Mouse (Mus musculus) myocyte (in vitro differentiated cells): ENCODE measurements at regions not wholly inside any gene's neighbourhood (a gene's known extent, or its start where the extent isn't known, plus 50 kb on each side); places are given as distances from the start of the nearest gene placed in this dataset.

Experiments
- H3K27me3 ChIP-seq: one replicate; pipeline ENCODE4 v1.6.1; 2011; ENCODE audit not compliant: control insufficient read depth, insufficient read depth, insufficient read length
- H3K36me3 ChIP-seq: one replicate; pipeline ENCODE4 v1.6.1; 2011; ENCODE audit not compliant: control insufficient read depth, insufficient read depth
- H3K4me2 ChIP-seq: one replicate; pipeline ENCODE4 v1.6.1; 2011; ENCODE audit warnings: low read depth, control low read depth
- H3K4me3 ChIP-seq: one replicate; pipeline ENCODE4 v1.5.1; 2011; ENCODE audit warnings: mild to moderate bottlenecking, control low read depth, moderate library complexity
- H3K79me2 ChIP-seq: one replicate; pipeline ENCODE4 v1.6.1; 2011; ENCODE audit not compliant: control insufficient read depth, insufficient read depth
- H3ac ChIP-seq: one replicate; pipeline ENCODE4 v1.6.1; 2011; ENCODE audit not compliant: control insufficient read depth, insufficient read length
- CEBPB ChIP-seq: IDR thresholded peaks from 2 replicates; pipeline ENCODE4 v1.6.1; 2011; ENCODE audit warnings: mild to moderate bottlenecking, moderate library complexity; ENCODE audit not compliant: poor library complexity, insufficient read depth, severe bottlenecking
- E2F4 ChIP-seq: IDR thresholded peaks from one replicate; pipeline ENCODE4 v1.6.1; 2011; ENCODE audit warnings: mild to moderate bottlenecking, control low read depth, moderate library complexity; ENCODE audit not compliant: insufficient read depth
- MAX ChIP-seq: IDR thresholded peaks from one replicate; pipeline ENCODE4 v1.6.1; 2011; ENCODE audit warnings: low read depth, mild to moderate bottlenecking, control low read depth
- MYOD1 ChIP-seq, 3 experiments: IDR thresholded peaks; one replicate each; pipeline ENCODE4 v1.6.1; 2011; ENCODE audit warnings: control low read depth in 2 of 3, low read depth in 2 of 3, mild to moderate bottlenecking in 2 of 3, moderate library complexity in 1 of 3; ENCODE audit not compliant: insufficient read length in 2 of 3, control insufficient read depth in 1 of 3
- MYOG ChIP-seq, 3 experiments: IDR thresholded peaks; one replicate each; pipeline ENCODE4 v1.6.1; 2011; ENCODE audit warnings: control low read depth in 2 of 3, low read depth in 2 of 3, mild to moderate bottlenecking in 2 of 3; ENCODE audit not compliant: insufficient read length in 2 of 3, control insufficient read depth in 1 of 3, insufficient read depth in 1 of 3
- POLR2A ChIP-seq: IDR thresholded peaks from one replicate; pipeline ENCODE4 v1.6.1; 2011; ENCODE audit warnings: low read depth, mild to moderate bottlenecking, control low read depth, moderate library complexity; ENCODE audit not compliant: insufficient read length
- POLR2AphosphoS2 ChIP-seq: IDR thresholded peaks from one replicate; pipeline ENCODE4 v1.6.1; 2011; ENCODE audit warnings: low read depth, control low read depth; ENCODE audit not compliant: insufficient read length
- REST ChIP-seq: IDR thresholded peaks from one replicate; pipeline ENCODE4 v1.6.1; 2011; ENCODE audit warnings: mild to moderate bottlenecking, control low read depth, moderate library complexity; ENCODE audit not compliant: insufficient read depth, insufficient read length
- SRF ChIP-seq: IDR thresholded peaks from one replicate; pipeline ENCODE4 v1.6.1; 2011; ENCODE audit warnings: low read depth; ENCODE audit not compliant: control insufficient read depth, insufficient read length
- TCF12 ChIP-seq: IDR thresholded peaks from one replicate; pipeline ENCODE4 v1.6.1; 2011; ENCODE audit warnings: mild to moderate bottlenecking, control low read depth; ENCODE audit not compliant: poor library complexity, insufficient read depth, severe bottlenecking
- TCF3 ChIP-seq: IDR thresholded peaks from one replicate; pipeline ENCODE4 v1.6.1; 2011; ENCODE audit warnings: low read depth, control low read depth; ENCODE audit not compliant: insufficient read length
- USF1 ChIP-seq: IDR thresholded peaks from one replicate; pipeline ENCODE4 v1.6.1; 2011; ENCODE audit warnings: low read depth, mild to moderate bottlenecking, control low read depth, moderate library complexity

DNA sequence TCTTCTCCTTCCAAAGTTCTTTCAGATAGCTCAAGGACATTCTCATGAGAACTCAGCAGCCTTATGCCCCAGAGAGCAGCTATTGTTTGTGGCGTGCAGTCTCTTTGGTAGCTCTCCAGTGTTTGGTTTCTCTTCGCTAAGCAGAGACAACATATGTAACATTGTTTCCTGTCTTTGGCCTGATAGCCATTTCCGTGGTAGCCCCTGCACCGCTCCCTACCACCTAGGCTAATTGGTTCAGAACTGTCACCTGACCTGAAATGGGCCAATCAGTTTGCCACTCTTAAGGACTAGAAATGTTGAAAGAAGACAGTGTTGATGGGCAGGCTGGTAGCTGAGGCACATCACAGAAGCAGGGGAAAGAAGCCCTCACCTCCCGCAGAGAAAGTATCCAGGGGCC, 54.1 kb upstream of the Pkn2 start:
- Histone ChIP-seq H3K36me3 (no peaks in the 10 kb centered on the region), H3ac (no peak overlapping the region), H3K4me2 (no peak overlapping the region), H3K4me3 (no peak overlapping the region), H3K27me3 (no peaks in the 10 kb centered on the region), H3K79me2 (no peaks in the 10 kb centered on the region)
- no peak for TF ChIP-seq MAX

DNA sequence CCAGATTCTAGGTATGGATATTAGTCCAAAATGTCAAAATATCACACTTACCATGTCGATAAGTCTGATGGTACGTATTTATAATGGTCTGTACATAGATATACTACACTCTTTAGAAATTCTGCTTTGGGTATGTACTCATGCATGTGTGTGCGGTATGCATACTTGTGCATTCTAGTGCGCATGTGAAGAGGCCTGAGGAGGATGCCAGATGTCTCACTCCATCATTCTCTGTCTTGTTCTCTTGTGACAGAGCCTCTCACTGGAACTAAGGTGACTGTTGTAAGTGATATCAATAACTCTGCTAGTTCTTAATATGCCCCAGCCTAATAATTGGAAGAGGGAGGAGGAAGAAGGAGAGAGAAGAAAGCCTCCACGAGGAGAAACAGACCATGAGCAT, 52.5 kb upstream of the Pkn2 start:
- Histone ChIP-seq H3K36me3 (no peaks in the 10 kb centered on the region), H3K79me2 (no peaks in the 10 kb centered on the region), H3K4me3 (no peak overlapping the region), H3K27me3 (no peaks in the 10 kb centered on the region), H3ac (no peak overlapping the region), H3K4me2 (no peak overlapping the region)
- TF ChIP-seq CEBPB (no peak), USF1 (no peak), TCF3 (no peak), REST (no peak), E2F4 (no peak), MYOG (IDR thresholded peaks at IDR 0.05; ENCODE audit: control insufficient read depth in 1 of 3, insufficient read depth in 1 of 3, insufficient read length in 2 of 3, low read depth in 2 of 3) (no peak), MYOD1 (IDR thresholded peaks at IDR 0.05; ENCODE audit: control insufficient read depth in 1 of 3, insufficient read length in 2 of 3, low read depth in 2 of 3) (no peak), POLR2AphosphoS2 (no peak), SRF (no peak), MAX (no peak), POLR2A (no peak), TCF12 (no peak)

DNA sequence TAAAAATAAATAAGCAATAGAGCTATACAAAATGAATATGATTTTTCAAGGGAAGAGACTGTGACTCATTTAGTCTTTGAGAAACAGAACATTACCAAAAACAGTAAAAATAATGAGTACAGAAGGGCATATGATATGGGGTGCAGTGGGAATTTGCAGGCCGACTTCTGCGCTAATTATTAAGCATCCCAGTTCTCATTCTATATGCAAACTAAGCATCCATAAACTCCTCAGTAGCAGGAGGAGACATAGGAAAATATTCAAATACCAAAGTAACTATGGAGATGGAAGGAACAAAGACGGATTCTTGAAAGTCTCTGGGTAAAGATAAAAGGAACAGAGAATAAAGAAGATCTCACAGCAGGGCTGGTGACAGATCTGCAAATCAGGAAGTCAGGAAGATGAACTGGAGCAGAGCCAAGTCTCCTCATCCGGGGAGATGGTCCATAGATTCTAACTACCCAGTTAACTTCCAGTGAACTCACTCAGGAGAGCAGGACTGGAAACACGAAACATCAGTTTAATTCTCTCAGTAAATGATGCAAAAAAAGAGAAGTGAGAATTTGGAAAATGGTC, 52.0 kb upstream of the Pkn2 start:
- Histone ChIP-seq H3K79me2 (no peaks in the 10 kb centered on the region), H3ac (no peak overlapping the region), H3K36me3 (no peaks in the 10 kb centered on the region), H3K4me2 (no peak overlapping the region), H3K4me3 (no peak overlapping the region), H3K27me3 (no peaks in the 10 kb centered on the region)
- TF ChIP-seq MYOD1 (IDR thresholded peaks at IDR 0.05; ENCODE audit: control insufficient read depth in 1 of 3, insufficient read length in 2 of 3, low read depth in 2 of 3) (no peak), TCF3 (no peak), REST (no peak)
